Mouse (Mus musculus): Measurements from ENCODE around the gene Thop1.
"Not testable (repeated sequence)": the region's sequence is repeated elsewhere in the genome, so short reads cannot be mapped to it uniquely, and the experiment has no call there.

Thop1 gene

DNA sequence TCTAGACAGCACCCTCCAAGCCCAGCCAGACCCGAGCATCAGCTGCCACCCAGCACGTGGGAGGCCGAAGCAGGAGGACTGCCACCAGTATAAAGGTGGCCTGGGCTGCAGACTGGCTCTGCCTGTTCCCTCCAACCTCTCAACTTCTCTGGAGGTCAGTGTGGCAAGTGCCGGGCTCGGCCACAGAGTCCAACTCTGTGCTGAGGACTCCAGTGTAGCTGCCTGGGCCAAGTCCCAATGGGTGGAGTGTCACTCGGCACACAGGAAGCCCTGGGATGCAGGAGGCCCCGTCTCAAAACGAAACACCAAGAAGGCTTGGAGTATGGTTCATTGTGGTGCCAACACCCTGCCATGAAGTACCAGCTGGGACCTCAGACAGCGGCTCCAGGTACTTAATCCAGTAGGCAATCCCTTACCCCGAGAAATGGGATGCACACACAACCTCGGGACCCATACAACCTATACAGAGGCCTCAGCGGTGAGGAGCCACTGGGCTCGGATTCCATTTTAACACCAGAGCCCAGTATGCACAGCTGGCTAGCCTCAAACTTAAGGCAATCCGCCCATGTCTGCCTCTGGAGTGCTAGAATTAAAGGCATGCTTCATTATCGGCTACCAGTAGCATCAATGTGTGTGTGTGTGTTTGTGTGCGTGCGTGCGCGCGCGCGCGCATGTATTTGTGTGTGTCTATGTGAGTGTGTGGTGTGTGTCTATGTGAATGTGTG lies 12.3 kb upstream of the Thop1 start:
- no peak for DNase-seq (ENCODE audit: low spot score)

DNA sequence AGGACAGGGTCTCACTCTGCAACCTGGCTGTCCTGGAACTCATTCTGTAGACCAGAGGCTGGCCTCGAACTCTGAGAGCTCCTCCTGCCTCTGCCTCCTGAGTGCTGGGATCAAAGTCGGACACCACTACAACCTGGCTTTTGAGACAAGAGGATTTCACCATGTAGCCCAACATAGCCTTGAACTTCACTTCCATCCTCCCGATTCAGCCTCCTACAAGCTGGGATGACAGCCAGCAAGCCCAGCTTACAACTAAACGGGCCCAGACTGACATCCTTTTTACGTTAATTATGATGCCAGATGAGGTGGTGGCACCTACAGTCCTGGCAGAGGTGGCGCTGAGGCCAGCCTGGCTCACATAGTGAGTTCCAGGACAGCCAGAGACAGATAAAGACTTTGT lies 10.9 kb upstream of the Thop1 start:
- DNase-seq (ENCODE audit: low spot score) = no peak

DNA sequence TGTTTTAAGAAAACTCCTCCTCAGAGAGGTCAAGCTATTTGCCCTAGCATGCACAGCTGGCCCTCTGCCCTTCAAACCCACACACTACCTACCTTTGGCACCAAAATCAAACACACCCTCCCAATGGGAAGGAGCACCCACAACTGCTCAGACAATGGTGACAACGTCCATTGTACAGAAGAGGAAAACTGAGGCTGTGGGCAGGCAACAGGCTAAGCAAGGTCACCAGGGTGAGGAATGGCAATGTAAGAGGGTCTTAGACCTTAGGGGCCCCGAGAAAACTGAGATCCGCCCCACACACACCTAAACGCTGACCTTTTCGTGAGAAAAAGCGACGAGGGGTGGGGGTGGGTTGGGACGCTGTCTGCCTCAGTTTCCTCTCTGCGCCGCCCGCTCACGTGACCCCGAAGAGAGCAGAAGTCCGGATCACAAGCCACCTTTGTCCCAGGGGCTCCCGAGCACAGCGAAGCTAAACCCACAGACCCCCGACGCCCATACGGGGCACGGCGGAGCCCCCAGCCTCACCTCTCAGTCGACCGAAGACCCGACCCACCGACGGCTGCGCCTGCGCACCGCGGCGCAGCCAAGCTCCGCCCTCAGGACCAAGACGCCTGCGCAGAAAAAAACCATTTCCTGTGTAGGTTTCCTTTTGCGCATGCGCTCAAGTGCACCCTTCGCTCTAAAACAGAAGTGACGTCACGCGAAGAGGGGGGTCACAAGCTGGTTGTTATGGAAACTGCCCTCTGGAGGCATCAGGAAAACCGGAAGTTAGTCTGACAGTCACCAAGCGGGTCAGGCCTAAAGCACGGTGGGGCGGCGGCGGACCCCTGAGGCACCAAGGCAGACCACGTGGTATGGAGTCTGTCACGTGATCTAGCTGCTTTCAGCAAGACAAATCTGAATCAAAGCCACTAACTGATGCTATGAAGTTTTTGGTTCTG lies 10.0 kb upstream of the Thop1 start, which contains the start of gene Sgta:
Gene Sgta (minus strand): TSS at position 579 of the 941 bp plus-strand sequence.
- DNase-seq (ENCODE audit: low spot score) = peak; percentile 100

DNA sequence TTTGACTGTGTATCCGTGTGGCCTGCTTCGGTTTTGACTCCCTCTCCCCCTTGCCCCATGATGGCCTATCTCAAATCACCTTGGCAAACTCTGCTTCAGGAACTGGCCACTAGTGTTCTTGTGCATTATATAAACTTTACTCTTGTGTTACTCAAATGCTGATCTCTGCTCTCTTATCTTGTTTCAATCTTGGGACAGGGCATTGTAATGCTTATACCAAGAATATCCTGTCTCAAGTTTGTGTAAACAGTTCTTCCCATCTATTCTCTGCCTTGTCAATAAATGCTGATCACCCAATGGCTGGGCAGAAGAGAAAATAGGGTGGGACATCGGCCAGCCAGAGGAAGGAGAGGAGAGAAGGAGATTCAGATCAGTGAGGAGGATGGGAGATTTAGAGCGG lies 7.1 kb upstream of the Thop1 start:
- DNase-seq (ENCODE audit: low spot score) = no peak

DNA sequence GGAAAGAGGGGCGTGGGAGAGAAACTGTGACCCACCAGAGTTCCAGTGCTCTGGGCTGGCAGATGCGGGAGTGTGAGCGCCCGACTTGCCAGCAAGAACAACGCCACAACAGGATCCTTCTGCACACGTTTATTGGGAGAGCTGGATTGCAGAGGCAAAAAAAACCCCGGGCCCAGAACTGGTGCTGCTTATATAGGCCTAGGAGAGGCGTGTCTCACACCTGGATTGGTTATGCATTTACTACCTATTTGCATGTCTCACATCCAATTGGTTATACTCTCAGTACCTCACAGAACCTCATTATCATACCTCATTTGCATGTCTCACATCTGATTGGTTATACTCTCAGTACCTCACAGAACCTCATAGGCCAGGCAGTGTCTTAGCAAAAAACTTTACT lies 5.3 kb upstream of the Thop1 start:
- DNase-seq (ENCODE audit: low spot score) = not testable (repeated sequence)

DNA sequence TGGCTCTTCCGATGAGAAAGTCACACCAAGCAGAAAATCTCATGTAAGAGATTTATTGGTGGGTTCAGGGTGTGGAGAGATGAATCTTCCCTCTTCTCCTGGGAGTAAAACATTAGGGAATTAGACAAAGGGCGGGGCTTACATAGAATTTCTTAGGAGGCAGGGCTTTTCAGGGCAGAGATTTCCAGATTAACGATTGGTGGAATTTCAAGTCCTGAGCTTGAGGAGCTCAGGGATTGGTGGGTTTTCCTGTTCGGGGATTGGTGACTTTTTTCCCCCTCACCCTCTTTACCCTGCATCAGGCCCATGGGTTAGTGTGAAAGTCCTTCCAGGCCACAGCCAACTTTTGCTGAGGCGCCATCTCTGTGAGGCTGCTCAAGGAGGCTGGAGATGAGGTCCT lies 1.1 kb upstream of the Thop1 start:
- no peak for DNase-seq (ENCODE audit: low spot score)

DNA sequence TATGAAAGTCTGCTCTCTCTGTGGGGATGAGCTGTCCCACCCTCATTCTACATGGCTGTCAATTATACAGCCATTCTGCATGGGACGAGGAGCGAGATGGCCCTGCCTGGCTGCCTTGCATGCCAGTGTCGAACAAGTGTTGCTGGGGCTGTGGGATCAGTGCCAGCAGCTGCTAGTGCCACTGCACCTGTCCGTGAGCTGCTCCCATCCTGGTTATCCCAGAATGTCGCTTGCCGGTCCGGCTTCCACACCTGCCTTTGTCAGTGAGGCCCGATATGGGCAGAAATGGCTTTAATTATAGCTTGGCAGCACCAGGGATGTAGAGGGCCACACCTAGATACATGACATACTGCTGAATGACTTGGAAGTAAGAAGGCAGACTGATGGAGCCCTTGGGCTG lies 2.5 kb downstream of the Thop1 start:
- DNase-seq (ENCODE audit: low spot score) = no peak

DNA sequence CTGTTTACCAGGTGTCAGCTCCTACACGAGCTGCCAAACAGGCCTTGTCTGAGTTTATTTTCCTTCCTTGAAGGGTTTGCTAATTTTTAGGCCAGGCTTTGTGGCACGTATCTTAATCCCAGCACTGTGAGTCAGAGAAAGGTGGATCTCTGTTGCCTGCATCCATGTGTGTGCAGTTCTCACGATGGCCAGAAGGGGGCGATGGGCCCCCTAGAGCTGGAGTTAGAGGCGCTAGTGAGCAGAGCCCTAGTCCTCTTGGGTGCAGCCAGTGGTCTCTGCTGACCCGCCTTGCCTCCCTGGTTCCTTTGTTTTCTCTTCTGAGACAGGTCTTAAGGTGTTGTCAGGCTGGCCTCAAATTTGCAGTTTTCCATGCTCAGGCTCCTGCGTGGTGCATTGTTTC lies 3.6 kb downstream of the Thop1 start:
- no peak for DNase-seq (ENCODE audit: low spot score)

DNA sequence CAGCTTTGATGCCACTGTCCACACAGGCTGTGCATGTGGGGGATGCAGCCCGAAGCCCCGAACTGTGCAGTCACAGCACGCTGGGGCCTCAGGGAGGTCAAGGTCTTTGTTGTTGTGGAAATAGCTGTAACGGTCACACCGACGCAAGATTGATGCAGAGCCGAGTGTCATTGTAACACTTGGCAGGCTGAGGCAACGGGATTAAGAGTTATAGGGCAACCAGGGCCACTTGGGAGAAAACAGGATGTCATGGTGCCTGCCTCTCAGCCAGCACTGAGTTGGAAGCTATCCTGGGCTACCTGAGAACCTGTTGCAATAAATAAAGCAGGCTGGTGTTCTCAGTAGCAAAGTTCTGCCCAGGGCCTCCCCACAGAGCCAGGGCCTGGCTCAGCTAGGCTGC lies 5.9 kb downstream of the Thop1 start:
- no peak for DNase-seq (ENCODE audit: low spot score)

DNA sequence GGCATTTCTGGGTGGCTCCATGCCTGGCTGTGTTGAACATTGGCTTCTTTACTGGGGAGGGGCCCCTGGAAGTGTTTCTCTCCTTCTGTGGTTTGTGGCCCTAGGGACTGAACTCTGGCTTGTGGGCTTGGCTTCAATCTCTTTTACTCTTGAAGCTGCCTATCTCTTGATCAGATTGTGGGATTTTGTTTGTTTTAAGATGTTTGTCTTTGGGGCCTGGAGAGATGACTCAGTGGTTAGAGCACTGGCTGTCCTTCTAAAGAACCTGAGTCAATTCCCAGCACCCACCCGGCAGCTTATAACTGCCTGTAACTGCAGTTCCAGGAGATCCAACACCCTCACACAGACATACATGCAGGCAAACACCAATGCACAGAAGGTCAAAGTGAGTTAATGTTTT lies 6.5 kb downstream of the Thop1 start:
- DNase-seq (ENCODE audit: low spot score) = no peak

DNA sequence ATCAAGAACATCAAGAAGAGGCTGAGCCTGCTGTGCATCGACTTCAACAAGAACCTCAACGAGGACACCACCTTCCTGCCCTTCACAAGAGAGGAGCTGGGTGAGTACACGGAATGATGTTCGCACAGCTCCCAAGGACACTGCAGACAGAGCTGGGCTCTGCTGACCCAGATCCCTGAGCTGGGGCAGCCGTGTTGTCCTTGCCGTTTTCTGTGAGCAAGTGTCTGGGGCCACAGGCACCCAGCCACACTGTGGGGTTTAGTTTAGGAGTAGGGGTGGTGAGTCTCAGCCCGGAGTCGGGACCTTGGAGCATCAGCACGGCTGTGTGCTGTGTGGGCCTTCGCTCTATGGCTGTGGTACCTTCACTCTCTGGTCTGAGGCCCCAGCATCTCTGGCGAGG lies 8.1 kb downstream of the Thop1 start:
- DNase-seq (ENCODE audit: low spot score) = no peak

DNA sequence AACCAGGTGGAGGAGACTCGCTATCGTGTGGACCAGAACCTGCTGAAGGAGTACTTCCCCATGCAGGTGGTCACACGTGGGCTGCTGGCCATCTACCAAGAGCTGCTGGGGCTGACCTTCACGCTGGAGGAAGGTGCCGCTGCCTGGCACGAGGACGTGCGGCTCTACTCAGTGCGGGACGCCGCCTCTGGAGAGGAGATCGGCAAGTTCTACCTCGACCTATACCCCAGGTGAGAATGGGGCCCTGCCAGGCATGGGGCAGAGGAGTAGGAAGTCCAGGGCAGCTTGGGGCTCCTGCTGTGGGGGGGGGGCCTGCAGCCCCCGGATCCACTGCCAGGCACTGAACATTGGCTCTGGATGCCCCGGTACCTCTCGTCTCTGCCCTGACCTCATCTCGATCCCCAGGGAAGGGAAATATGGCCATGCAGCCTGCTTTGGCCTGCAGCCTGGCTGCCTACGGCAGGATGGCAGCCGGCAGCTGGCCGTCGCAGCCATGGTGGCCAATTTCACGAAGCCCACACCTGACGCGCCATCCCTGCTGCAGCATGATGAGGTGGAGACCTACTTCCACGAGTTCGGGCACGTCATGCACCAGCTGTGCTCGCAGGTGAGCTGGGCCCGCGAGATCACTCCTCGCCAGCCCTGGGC lies 10.3 kb downstream of the Thop1 start:
- DNase-seq (ENCODE audit: low spot score) = no peak

DNA sequence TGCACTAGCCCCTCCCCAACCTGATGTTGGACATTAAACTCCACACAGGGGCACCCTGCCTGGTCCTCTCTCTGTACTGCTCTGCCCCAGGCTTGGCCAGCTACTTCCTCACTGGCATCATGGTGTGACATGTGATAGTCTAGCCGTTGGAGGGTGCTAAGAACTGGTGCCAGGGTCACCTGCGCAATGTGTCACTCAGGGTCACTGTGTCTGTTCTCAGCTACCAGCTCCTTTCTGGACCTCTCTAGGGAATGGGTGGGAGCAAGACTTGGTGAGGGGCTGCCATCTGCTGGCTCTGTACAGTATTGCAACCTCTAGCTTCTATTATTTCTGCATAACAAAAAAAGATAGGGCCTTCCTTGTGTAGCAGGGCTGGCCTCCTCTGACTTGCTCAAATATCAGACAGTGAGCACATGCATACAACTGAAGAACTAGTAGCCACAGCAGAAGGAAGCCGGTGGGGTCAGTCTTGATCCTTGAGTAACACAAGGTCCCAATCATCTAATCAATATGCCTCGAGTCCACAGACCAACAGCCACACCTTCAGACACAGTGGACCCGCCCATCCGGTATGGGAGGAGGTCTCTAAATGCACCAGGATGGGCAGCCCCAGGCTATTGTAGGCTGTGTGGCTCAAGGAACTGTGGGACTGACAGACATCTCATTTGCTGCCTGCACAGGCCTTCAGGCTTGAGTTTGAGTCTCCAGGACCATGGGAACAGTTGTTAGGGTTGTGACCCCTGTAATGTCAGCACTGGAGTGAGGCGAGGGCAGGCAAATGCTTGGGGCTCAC lies 12.5 kb downstream of the Thop1 start:
- peak; percentile 73 for DNase-seq (ENCODE audit: low spot score)

DNA sequence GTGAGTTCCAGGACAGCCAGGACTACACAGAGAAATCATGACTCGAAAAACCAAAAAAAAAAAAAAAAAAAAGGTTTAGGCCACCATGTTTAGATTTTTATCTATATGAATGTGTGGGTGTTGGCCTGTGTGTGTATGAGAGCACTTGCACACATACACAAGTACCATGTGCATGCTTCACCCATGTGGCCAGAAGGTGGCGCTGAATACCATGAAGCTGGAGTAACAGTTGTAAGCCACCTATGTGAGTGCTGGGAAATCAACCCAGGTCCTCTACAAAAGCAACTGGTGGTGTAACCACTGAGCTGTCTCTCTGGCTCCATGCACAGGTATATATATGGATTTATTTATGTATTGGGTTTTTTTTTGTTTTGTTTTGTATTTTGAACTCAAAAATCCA lies 17.2 kb downstream of the Thop1 start:
- DNase-seq (ENCODE audit: low spot score) = no peak

DNA sequence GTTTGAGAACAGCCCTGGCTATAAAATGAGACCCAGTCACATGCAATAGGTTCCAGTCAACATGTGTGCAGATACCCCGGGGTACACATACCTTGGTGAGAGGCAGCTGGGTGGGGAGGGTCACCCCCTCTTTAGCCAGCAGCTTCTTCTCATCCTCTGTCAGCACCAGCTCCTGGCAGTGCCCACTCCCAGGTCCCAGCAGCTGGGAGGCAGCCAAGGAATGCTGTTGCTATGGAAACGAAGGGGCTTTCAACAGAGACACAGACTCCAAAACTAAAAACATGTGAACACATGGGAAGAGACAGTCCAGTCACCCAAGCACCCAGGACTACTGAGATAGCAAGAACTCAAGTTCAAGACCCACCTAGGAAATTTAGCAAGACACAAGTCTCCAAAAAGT lies 19.4 kb downstream of the Thop1 start:
- DNase-seq (ENCODE audit: low spot score) = no peak

DNA sequence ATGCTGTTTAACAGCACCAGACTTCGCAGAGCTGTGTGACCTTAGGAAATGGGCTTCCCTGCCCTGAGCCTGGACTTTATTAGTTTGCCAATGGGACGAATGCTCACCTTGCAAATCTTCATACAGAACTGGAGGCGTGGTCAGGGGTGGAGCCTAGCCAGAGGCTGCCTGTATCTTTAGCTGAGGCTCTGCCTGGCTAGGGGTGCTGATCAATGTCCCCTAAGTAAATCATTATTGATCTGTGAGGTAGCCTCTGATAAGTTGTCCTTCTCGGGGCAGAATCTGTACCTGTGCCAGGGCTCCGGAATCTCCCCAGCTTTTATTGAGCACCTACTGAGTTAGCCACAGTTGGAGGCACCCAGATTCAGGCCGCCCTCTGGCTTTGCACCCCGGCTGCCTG lies 20.8 kb downstream of the Thop1 start:
- DNase-seq (ENCODE audit: low spot score) = no peak

DNA sequence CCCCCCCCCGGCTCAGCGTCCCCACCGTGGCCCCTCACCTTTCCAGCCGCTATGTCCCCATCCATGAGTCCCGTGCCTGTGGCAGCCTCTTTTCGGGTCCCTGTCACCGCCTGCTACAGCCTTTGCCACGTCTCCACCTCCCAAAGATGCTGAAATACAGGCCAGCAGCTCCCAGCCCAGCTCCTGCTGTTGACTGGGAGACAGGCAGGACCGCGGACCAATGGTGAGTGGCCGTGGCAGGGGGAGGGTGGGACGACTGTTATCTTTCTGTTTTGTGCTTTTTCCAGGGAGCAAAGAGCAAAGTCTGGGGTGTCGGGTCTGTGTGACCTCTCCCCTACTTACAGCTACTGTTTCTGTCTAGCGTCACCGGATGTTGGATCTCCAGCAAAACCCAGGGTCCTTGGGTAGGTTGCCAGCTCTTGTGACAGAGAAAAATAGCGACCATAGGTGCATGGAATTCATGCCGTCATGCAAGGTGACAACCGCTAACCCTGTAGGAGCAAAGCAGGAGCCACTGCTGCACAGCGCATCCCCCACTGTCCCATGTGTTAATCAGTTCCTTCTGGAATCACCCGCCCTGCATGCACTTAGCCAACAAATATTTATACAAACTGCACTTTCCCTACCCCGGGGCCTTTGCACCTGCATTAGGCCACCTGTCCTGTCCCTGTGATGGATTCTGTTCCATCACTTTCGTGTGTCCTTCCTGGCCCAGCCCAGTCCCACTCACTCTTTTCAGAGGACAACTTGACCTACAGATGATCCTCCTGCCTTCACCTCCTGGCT lies 22.8 kb downstream of the Thop1 start:
- DNase-seq (ENCODE audit: low spot score) = no peak

DNA sequence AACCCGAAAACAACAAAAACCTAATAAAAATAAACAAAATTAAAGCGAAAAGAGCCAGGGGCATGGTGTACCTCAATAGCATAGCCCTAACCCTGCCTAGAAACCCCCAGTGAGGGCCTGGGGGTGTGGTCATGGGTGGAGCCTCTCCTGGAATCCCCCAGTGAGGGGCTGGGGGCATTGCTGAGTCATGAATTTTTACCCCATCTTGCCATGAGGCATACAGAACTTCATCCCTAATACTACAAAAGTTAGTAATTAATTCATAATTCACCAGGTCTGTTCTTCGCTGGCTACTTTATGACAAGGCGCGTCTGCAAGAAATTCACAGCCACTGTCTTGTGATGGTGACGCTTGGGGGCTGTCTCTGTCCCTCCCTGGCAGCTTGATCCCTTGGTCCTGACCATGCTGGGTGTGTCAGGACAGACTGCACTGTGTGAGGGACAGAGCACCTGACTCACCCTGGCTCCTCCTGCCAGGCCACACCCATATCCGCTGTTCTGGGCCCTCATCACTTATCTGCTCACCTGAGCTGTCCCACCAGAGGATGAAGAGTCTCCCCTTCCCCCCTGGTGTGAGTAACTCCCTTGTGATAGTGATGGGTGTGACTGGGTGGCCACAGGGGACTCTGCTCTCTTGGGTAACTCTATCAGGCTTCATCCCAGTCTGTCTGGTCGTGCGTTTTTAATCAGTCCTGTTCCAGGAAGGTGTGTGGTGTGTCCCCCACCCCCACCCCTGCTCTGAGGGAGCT lies 25.3 kb downstream of the Thop1 start:
- no peak for DNase-seq (ENCODE audit: low spot score)

DNA sequence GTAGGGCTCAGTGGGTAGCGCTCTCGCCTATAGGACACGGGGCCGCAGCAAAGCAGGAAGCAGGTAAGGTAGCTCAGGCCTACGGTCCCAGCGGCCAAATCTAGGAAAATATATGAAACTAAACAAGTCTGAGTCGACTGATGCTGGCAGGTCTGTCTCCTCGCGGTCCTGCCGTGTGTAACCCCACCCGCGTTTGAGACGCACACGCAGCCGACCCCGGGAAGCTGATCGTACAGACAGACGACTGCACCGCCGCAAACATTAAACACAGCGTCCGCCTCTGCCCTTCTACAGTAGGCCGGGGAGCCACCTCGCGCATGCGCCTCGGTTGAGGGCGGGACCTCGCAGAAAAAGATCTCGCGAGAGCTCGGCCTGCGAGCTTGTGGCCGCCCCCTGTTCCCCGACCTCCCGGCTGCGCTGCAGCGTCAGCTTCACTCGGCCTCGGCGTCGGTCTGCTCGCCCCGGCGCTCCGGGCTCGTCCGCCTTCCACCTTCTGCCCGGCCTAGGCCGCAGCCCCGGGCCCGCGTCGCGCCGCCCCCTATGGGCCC lies 35.8 kb downstream of the Thop1 start, which contains the start of gene Map2k2:
Gene Map2k2 (plus strand): TSS at position 351 of the 548 bp plus-strand sequence.
- DNase-seq (ENCODE audit: low spot score) = peak; percentile 97

DNA sequence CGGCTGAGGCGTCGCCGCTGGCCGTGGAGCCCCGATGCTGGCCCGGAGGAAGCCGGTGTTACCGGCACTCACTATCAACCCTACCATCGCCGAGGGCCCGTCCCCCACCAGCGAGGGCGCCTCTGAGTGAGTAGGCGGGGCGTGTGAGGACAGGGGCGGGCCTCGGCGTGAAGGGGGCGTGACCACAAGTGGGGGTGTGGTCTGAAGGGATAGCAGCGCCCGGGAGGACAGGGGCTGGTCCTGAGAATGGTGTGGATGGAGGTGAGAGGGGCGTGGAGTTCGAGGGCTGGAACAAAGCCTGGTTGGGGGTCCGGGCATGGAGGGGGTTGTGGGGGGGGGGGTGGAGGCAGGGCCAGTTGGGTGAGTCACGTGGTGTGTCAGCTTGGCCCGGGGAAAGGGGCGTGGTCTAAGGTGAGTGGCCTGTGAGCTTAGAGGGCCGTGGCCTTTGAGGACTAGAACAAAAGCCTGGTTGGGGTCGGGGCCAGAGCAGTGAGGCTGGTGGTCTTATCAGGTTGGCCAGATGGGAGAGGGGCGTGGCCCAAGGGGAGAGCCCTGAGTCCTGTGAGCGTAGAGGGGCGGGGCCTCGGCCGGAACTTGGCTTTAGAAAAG lies 36.4 kb downstream of the Thop1 start:
- DNase-seq (ENCODE audit: low spot score) = peak; percentile 89
